Mouse (Mus musculus): ENCODE results near the gene Notch1. TPM values are rescaled to one million over a fixed set of nuclear protein-coding genes. Genes with fewer than 3 reads are reported as not detected.

Notch1 gene
- polyA plus RNA-seq, 1 experiment: 24.3 TPM

DNA sequence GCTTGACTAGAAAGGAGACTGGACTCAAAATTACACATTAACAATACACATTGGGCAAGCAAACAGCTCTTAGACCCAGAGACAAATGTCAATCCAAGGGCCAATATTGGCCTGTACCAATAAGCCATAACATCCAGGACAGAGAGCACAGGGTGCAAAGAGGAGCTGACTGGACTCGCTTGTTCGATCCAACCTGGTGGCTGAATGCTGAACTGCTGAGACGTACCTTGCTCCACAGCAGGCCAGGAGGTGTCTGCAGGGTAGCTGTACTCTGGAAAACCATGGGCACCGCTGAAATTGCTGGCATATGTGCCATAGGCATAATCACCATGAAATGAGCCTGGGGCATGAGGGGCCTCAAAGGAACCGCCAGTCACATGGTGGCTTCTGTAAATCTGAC lies 86.6 kb downstream of the Notch1 start:
- Histone ChIP-seq H3K27ac (ENCODE audit: insufficient read depth, low read length) (no peak overlapping the region), H3K4me1 (ENCODE audit: control insufficient read depth, insufficient read depth, low read length) (no peaks in the 10 kb centered on the region), H3K4me3 (ENCODE audit: insufficient read depth, low read length) (no peak overlapping the region)
- TF ChIP-seq POLR2A (IDR thresholded peaks at IDR 0.05; ENCODE audit: low read depth, low read length) (no peak), CTCF (IDR thresholded peaks at IDR 0.05; ENCODE audit: borderline replicate concordance, insufficient read depth, low read length) (no peak)

DNA sequence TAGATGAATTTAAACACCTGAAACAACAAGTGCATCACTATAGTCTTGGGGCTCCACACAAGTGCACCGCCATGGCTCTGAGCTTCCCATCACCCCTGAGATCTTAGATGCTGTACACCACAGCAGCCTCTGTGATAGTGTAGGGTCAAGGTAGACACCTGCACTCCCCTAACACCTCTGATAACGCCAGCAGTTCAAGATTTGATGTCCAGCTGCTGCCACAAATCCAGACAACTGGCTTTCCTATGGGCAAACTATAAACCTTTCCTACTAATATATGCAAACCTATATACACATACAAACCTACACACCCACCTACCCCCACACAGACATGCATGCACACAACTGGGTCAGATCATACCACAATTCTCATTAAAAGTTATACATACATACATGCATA lies 91.9 kb downstream of the Notch1 start:
- Histone ChIP-seq H3K4me3 (ENCODE audit: insufficient read depth, low read length) (no peak overlapping the region), H3K27ac (ENCODE audit: insufficient read depth, low read length) (no peak overlapping the region), H3K4me1 (ENCODE audit: control insufficient read depth, insufficient read depth, low read length) (no peaks in the 10 kb centered on the region)
- no peak for TF ChIP-seq CTCF (IDR thresholded peaks at IDR 0.05; ENCODE audit: borderline replicate concordance, insufficient read depth, low read length)
- TF ChIP-seq POLR2A (IDR thresholded peaks at IDR 0.05; ENCODE audit: low read depth, low read length): no peak

DNA sequence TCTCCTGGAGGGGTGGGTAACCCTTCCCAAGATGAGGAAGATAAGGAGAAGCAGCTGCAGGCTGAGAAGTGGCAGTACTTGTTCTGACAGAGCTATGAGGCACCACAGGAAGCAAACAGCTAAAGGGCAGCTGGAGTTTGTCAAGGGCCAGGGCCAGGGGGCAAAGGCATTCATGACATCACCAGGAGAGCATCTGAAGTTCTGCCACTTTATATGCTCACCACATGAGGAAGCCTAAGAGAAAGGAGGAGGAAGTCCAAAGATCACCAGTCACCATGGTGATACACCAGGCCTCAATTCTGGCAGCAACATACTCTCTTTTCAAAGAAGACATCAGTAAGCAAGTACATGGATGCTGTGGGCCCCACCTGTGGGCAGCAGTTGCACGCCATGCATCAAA lies 93.4 kb downstream of the Notch1 start:
- H3K4me3 ChIP-seq (ENCODE audit: insufficient read depth, low read length): no peak overlapping the region
- no peak for TF ChIP-seq POLR2A (IDR thresholded peaks at IDR 0.05; ENCODE audit: low read depth, low read length)
- no peak for TF ChIP-seq CTCF (IDR thresholded peaks at IDR 0.05; ENCODE audit: borderline replicate concordance, insufficient read depth, low read length)
- H3K4me1 ChIP-seq (ENCODE audit: control insufficient read depth, insufficient read depth, low read length): no peaks in the 10 kb centered on the region
- H3K27ac ChIP-seq (ENCODE audit: insufficient read depth, low read length): no peak overlapping the region

DNA sequence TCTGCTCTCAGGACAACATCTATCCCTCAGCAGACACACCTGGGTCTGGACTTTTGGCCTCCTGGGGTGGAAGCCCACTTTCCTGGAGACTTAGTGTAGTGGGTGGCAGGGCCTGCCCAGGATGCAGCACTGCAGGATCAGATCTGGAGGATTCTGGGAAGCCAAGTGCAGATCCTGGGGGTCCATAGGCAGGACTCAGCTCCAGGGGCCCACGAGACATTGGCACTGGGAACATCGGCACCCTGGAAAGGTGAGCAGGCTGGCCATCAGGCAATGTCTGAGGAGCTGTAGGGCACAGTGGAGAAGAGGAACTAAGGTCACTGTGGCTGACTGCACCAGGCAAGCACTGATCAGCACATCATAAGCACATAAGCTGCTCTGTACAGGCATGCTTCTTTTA lies 94.5 kb downstream of the Notch1 start:
- H3K27ac ChIP-seq (ENCODE audit: insufficient read depth, low read length): no peak overlapping the region
- no peak overlapping the region for H3K4me3 ChIP-seq (ENCODE audit: insufficient read depth, low read length)
- TF ChIP-seq POLR2A (IDR thresholded peaks at IDR 0.05; ENCODE audit: low read depth, low read length) (no peak), CTCF (IDR thresholded peaks at IDR 0.05; ENCODE audit: borderline replicate concordance, insufficient read depth, low read length) (no peak)
- H3K4me1 ChIP-seq (ENCODE audit: control insufficient read depth, insufficient read depth, low read length): no peaks in the 10 kb centered on the region

DNA sequence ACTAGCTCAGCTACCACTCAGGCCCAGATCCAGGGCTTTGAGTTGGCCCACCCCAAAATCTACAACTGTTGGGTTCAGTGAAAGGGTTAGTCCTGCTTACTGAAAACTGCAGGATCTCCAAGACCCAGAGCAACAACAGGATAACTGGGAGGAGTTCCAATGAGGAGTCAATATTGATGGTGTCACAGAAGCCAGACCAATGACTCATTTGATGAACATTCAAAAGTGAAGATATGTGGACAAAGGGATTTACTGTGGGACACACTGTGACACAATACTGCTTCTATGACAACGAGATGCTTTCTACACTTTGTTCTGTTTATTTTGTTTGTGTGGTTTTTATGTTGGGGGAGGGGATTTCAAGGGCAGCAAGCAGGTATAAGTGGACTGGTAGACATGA lies 98.3 kb downstream of the Notch1 start:
- TF ChIP-seq CTCF (IDR thresholded peaks at IDR 0.05; ENCODE audit: borderline replicate concordance, insufficient read depth, low read length): no peak
- no peak for TF ChIP-seq POLR2A (IDR thresholded peaks at IDR 0.05; ENCODE audit: low read depth, low read length)
- Histone ChIP-seq H3K27ac (ENCODE audit: insufficient read depth, low read length) (no peak overlapping the region), H3K4me1 (ENCODE audit: control insufficient read depth, insufficient read depth, low read length) (no peaks in the 10 kb centered on the region), H3K4me3 (ENCODE audit: insufficient read depth, low read length) (no peak overlapping the region)

DNA sequence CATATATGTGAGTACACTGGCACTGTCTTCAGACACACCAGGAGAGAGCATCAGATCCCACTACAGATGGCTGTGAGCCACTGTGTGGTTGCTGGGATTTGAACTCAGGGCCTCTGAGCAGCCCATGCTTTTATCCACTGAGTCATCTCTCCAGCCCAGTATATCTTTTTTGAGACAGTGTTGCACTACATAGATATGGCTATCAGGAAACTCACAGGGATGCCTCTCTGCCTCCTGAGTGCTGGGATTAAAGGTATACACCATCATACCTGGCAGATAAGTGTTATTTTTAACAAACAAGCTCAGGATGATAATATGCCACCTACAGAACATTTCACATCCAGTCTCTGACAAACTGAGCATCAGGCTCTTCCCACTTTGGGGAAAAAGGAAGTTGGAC lies 99.4 kb downstream of the Notch1 start:
- Histone ChIP-seq H3K27ac (ENCODE audit: insufficient read depth, low read length) (no peak overlapping the region), H3K4me3 (ENCODE audit: insufficient read depth, low read length) (no peak overlapping the region), H3K4me1 (ENCODE audit: control insufficient read depth, insufficient read depth, low read length) (no peaks in the 10 kb centered on the region)
- TF ChIP-seq CTCF (IDR thresholded peaks at IDR 0.05; ENCODE audit: borderline replicate concordance, insufficient read depth, low read length) (no peak), POLR2A (IDR thresholded peaks at IDR 0.05; ENCODE audit: low read depth, low read length) (no peak)

DNA sequence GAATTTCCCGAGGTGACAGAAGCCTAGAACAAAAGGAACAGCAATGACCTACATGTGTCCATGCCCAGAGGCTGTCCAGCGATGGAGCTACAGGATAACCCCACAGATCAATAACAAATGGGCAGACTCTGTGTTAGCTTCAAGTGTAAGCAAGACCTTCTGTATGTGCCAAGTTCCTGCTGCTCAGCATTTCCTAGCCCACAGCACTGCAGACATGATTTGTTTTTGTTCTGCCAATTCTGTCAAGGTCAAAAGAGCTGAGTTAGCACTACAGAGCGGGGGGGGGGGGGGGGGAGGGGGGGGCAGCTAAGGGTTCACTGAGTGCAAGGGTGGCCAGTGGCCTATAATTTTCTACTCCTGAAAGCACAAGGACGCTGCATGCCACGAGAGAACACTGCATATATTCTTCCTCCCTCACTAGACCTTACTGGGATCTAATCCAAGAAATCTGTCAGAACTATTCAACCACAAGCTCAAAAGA lies 105.5 kb downstream of the Notch1 start:
- H3K4me3 ChIP-seq (ENCODE audit: insufficient read depth, low read length): no peak overlapping the region
- peaks cover 17% of the 10 kb centered on the region for H3K4me1 ChIP-seq (ENCODE audit: control insufficient read depth, insufficient read depth, low read length)
- H3K27ac ChIP-seq (ENCODE audit: insufficient read depth, low read length): peak overlapping the region; percentile 53; the same call in 1 of the 2 replicates
- TF ChIP-seq POLR2A (IDR thresholded peaks at IDR 0.05; ENCODE audit: low read depth, low read length): no peak
- no peak for TF ChIP-seq CTCF (IDR thresholded peaks at IDR 0.05; ENCODE audit: borderline replicate concordance, insufficient read depth, low read length)

DNA sequence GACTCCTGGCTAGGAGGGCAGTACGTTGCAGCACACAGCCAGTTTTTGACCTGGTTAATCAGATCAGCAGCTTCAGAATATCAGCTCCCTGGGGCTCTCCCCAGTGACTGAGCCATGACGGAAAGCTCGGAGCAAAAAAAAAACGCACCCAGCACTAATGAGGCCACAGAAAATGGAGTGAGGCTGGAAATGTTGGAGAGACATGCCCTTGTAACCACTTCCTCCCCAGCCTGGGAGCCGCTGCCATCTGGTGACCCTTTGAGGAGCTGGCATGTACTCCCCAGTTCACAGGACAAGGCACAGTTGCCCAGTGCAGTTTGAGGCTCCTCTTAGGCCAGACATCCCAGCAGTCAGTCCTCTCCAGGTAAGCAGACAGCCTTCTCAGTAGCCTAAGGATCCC lies 106.4 kb downstream of the Notch1 start:
- Histone ChIP-seq H3K4me1 (ENCODE audit: control insufficient read depth, insufficient read depth, low read length) (peaks cover 17% of the 10 kb centered on the region), H3K27ac (ENCODE audit: insufficient read depth, low read length) (no peak overlapping the region), H3K4me3 (ENCODE audit: insufficient read depth, low read length) (no peak overlapping the region)
- TF ChIP-seq CTCF (IDR thresholded peaks at IDR 0.05; ENCODE audit: borderline replicate concordance, insufficient read depth, low read length) (no peak), POLR2A (IDR thresholded peaks at IDR 0.05; ENCODE audit: low read depth, low read length) (no peak)

DNA sequence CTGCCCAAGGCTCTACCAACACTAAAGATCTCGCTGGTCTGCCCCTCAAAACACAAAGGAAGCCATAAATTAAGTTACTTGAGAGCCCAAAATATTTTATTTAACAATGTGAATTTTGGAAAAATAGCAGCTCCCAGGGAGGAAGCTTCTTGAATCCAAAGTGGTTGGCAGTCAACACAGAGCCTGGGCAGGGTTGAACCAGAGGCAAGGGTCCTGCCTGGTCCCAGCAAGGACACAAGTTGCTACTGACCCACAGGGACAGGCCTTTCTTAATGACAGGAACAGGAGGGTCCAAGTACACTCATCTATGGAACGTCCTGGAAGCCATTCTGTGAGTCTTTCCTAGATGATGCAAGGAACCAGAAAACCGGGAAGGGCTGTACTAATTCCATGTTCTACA lies 107.1 kb downstream of the Notch1 start:
- Histone ChIP-seq H3K4me3 (ENCODE audit: insufficient read depth, low read length) (no peak overlapping the region), H3K27ac (ENCODE audit: insufficient read depth, low read length) (no peak overlapping the region), H3K4me1 (ENCODE audit: control insufficient read depth, insufficient read depth, low read length) (peaks cover 17% of the 10 kb centered on the region)
- TF ChIP-seq CTCF (IDR thresholded peaks at IDR 0.05; ENCODE audit: borderline replicate concordance, insufficient read depth, low read length): no peak
- no peak for TF ChIP-seq POLR2A (IDR thresholded peaks at IDR 0.05; ENCODE audit: low read depth, low read length)

DNA sequence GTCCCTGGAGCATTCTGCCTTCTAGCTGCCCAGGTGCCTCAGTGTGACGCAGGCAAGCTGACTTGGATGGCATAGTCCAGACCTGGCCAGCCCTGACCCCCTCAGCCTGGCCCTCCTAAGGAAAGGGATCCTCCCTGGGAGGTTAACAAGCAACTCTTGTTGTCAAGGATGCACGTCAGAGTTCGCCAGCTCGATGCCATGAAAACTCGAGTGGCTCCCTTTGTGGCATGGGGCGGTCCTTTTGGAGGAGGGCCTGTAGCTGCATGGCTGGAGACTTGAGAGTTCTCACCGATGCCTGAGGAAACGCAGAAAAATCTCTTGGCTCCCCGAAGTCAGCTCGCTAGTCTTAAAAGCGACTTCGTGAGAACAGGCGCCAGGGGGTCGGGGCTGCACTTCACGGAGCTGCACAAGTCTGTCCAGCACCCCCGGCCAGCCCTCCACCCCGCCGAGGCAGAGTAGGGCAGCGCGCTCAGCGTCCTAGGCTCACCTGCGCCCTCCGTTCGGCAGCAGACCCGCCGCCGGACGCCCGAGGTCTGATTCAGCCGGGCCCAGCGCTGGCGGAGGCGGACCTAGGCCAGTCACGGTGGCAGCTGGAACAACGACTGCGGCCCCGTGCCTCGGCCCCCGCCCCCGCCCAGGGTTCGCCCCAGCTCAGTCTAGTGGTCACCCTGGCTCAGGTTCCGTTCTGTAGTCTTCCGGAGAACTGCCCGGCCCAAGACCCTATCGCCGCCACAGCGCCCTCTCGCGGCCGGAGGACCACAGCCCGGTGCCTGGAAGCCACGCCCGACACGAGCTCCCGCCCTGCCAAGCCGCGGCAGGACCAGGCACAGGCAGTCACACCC lies 107.7 kb downstream of the Notch1 start, which contains the start of gene Inpp5e:
TSS of gene Inpp5e (minus strand) at position 689 of the 842 bp plus-strand sequence.
- TF ChIP-seq CTCF (IDR thresholded peaks at IDR 0.05; ENCODE audit: borderline replicate concordance, insufficient read depth, low read length) (peak; percentile 82), POLR2A (IDR thresholded peaks at IDR 0.05; ENCODE audit: low read depth, low read length) (peak; percentile 50)
- Histone ChIP-seq H3K4me3 (ENCODE audit: insufficient read depth, low read length) (peak within 1 kb of the TSS; percentile 58), H3K27ac (ENCODE audit: insufficient read depth, low read length) (peak within 1 kb of the TSS; percentile 16), H3K4me1 (ENCODE audit: control insufficient read depth, insufficient read depth, low read length) (peaks cover 17% of the 10 kb centered on the region)

Other genes with a start within 250 kb of the Notch1 start
- not detected in 2 replicates for gene Ccdc187, start 222.1 kb downstream of the Notch1 start, polyA plus RNA-seq (2011; ENCODE audit: insufficient read length, low read depth, missing spikeins)
- 22.1 and 26.8 TPM in 2 replicates for gene Gpsm1, start 201.1 kb downstream of the Notch1 start, polyA plus RNA-seq (2011; ENCODE audit: insufficient read length, low read depth, missing spikeins)
- 18.2 and 21.2 TPM in 2 replicates for gene Dnlz, start 164.6 kb downstream of the Notch1 start, polyA plus RNA-seq (2011; ENCODE audit: insufficient read length, low read depth, missing spikeins)
- not detected in 2 replicates for gene Card9, start 155.7 kb downstream of the Notch1 start, polyA plus RNA-seq (2011; ENCODE audit: insufficient read length, low read depth, missing spikeins)
- gene Snapc4, start 136.0 kb downstream of the Notch1 start, polyA plus RNA-seq (2011; ENCODE audit: insufficient read length, low read depth, missing spikeins): 17.2 and 27.4 TPM in 2 replicates
- gene Entr1, start 127.3 kb downstream of the Notch1 start, polyA plus RNA-seq (2011; ENCODE audit: insufficient read length, low read depth, missing spikeins): 75.7 and 76.1 TPM in 2 replicates
- 100 and 101 TPM in 2 replicates for gene Pmpca, start 127.3 kb downstream of the Notch1 start, polyA plus RNA-seq (2011; ENCODE audit: insufficient read length, low read depth, missing spikeins)
- gene Inpp5e, start 107.5 kb downstream of the Notch1 start, polyA plus RNA-seq (2011; ENCODE audit: insufficient read length, low read depth, missing spikeins): 11.6 and 17.1 TPM in 2 replicates
- 59.4 and 70.1 TPM in 2 replicates for gene Sec16a, start 71.4 kb downstream of the Notch1 start, polyA plus RNA-seq (2011; ENCODE audit: insufficient read length, low read depth, missing spikeins)
- gene Egfl7, start 63.4 kb upstream of the Notch1 start, polyA plus RNA-seq (2011; ENCODE audit: insufficient read length, low read depth, missing spikeins): 11.0 and 13.7 TPM in 2 replicates
- gene Gm20532, start 70.0 kb upstream of the Notch1 start, polyA plus RNA-seq (2011; ENCODE audit: insufficient read length, low read depth, missing spikeins): not detected in 2 replicates
- gene Agpat2, start 87.8 kb upstream of the Notch1 start, polyA plus RNA-seq (2011; ENCODE audit: insufficient read length, low read depth, missing spikeins): 21.4 and 22.4 TPM in 2 replicates
- 12.0 and 16.3 TPM in 2 replicates for gene Fam69b, start 111.8 kb upstream of the Notch1 start, polyA plus RNA-seq (2011; ENCODE audit: insufficient read length, low read depth, missing spikeins)
- gene Lcn4, start 154.6 kb upstream of the Notch1 start, polyA plus RNA-seq (2011; ENCODE audit: insufficient read length, low read depth, missing spikeins): not detected in 2 replicates